Mouse (Mus musculus): Measurements from ENCODE around the gene Atp6v0b. TPM values are rescaled to one million over a fixed set of nuclear protein-coding genes. Genes with fewer than 3 reads are reported as not detected.

Atp6v0b gene
- polyA plus RNA-seq, 1 experiment = 768 TPM

DNA sequence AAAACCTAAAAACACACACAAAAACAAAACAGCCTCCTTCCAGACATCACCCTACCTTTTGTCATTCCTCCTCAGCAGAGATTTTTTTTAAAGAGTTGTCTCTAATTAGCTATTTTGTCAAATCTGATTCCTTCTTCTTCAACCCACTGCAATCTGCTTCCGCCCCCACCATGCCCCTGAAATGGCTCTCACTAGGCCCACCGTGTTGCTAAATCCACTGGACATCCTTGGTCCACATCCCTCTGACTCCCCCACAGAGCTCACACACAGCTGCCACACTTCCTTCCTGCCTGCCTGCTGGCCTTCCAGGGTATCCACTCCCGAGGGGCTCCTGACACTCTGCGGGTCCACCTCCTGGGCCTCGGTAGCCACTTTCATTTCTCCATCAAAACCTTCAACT, 8.4 kb downstream of the Atp6v0b start:
- Histone ChIP-seq H3K4me1 (ENCODE audit: control insufficient read depth, insufficient read depth, low read length) (0 out of 2 replicates have a peak, but pooled peaks cover 3% of the 10 kb centered on the region), H3K27ac (ENCODE audit: insufficient read depth, low read depth, low read length) (no peak overlapping the region), H3K27me3 (replicated peaks; ENCODE audit: control insufficient read depth, insufficient read depth, low read length) (no peaks in the 10 kb centered on the region), H3K4me3 (ENCODE audit: insufficient read depth, low read depth, low read length) (no peak overlapping the region), H3K36me3 (ENCODE audit: control insufficient read depth, insufficient read depth, low read length) (no peaks in the 10 kb centered on the region)
- DNase-seq = no peak
- TF ChIP-seq CTCF (conservative IDR thresholded peaks at IDR 0.05; ENCODE audit: insufficient read depth, insufficient read length, low read depth, low read length) (no peak), POLR2A (IDR thresholded peaks at IDR 0.05; ENCODE audit: low read depth, low read length) (no peak)
- 53% methylated on average over 5 of the region's 5 CpGs for WGBS

DNA sequence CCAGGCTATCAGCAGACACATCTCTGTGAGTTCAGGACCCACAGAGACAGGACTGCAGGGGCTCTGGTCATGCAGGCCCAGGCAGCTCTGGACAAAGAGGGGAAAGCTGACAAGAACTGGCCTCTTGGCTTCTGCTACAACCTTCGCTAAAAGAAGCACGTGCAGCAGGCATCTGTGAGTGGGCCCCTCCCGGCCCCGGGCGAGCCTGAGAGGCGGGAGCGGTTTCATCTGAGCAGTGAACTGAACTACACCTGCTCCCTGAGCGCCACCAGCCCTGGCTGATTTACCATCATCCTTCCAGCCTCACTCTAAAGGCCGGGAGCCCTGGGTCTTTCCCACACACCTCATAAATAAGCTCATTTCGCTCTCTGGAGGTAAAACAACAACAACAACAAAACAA, 8.8 kb downstream of the Atp6v0b start:
- 51% methylated on average over 10 of the region's 10 CpGs for WGBS
- Histone ChIP-seq H3K27me3 (replicated peaks; ENCODE audit: control insufficient read depth, insufficient read depth, low read length) (no peaks in the 10 kb centered on the region), H3K4me3 (ENCODE audit: insufficient read depth, low read depth, low read length) (no peak overlapping the region), H3K36me3 (ENCODE audit: control insufficient read depth, insufficient read depth, low read length) (no peaks in the 10 kb centered on the region), H3K4me1 (ENCODE audit: control insufficient read depth, insufficient read depth, low read length) (no peaks in the 10 kb centered on the region), H3K27ac (ENCODE audit: insufficient read depth, low read depth, low read length) (no peak overlapping the region)
- TF ChIP-seq POLR2A (IDR thresholded peaks at IDR 0.05; ENCODE audit: low read depth, low read length) (no peak), CTCF (conservative IDR thresholded peaks at IDR 0.05; ENCODE audit: insufficient read depth, insufficient read length, low read depth, low read length) (no peak)
- no peak for DNase-seq

DNA sequence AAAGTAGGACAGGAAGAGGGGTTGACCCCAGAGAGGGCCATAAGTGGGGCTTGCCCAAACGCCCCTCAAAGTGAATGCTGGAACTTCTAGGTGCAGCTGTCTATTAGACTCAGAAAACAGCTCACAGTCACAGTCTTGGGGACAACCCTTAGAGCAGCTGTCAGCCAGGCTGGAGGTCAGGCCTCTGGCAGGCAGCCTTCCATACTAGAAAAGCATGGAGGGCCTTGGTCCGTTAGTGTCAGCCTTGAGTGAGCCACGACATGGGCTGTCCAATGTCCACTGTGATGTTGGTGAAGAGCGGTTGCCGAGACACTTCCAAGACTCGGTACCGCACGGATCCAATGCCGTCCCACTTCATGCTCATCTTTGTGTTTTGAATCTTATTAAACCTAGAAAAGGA, 13.5 kb downstream of the Atp6v0b start:
- TF ChIP-seq CTCF (conservative IDR thresholded peaks at IDR 0.05; ENCODE audit: insufficient read depth, insufficient read length, low read depth, low read length) (no peak), POLR2A (IDR thresholded peaks at IDR 0.05; ENCODE audit: low read depth, low read length) (no peak)
- H3K36me3 ChIP-seq (ENCODE audit: control insufficient read depth, insufficient read depth, low read length) = no peaks in the 10 kb centered on the region
- no peaks in the 10 kb centered on the region for H3K4me1 ChIP-seq (ENCODE audit: control insufficient read depth, insufficient read depth, low read length)
- WGBS = 92% methylated on average over 9 of the region's 9 CpGs
- H3K27ac ChIP-seq (ENCODE audit: insufficient read depth, low read depth, low read length) = no peak overlapping the region
- H3K4me3 ChIP-seq (ENCODE audit: insufficient read depth, low read depth, low read length) = no peak overlapping the region
- DNase-seq = no peak
- H3K27me3 ChIP-seq (replicated peaks; ENCODE audit: control insufficient read depth, insufficient read depth, low read length) = no peaks in the 10 kb centered on the region

DNA sequence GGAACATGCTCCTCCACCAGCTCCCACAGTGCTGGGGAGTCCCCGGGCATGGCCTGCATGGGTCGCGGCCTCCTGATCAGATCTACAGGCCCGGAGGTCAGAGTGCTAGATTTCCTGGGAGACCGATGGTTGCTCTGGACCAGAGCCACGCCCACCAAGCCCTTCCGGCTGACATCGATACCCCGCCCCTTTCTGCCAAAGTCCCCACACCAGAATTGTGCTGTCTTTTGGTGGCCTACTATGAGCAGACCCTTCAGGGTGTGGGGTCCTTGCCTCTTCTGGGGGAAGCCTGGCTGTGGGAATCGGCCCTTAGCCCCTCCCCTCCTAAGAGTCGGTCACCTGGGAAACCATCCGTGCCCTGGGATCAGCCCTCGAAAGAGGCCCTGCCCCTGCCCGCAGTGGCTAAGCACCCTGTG, 14.7 kb downstream of the Atp6v0b start, which contains the start of gene Ccdc24:
TSS of gene Ccdc24 (minus strand) at position 87 of the 416 bp plus-strand sequence.
- 11% methylated on average over 14 of the region's 14 CpGs for WGBS
- DNase-seq = peak; percentile 40
- TF ChIP-seq CTCF (conservative IDR thresholded peaks at IDR 0.05; ENCODE audit: insufficient read depth, insufficient read length, low read depth, low read length) = no peak
- TF ChIP-seq POLR2A (IDR thresholded peaks at IDR 0.05; ENCODE audit: low read depth, low read length) = no peak
- Histone ChIP-seq H3K4me3 (ENCODE audit: insufficient read depth, low read depth, low read length) (peak within 1 kb of the TSS; percentile 42), H3K27me3 (replicated peaks; ENCODE audit: control insufficient read depth, insufficient read depth, low read length) (no peaks in the 10 kb centered on the region), H3K36me3 (ENCODE audit: control insufficient read depth, insufficient read depth, low read length) (no peaks in the 10 kb centered on the region), H3K4me1 (ENCODE audit: control insufficient read depth, insufficient read depth, low read length) (no peaks in the 10 kb centered on the region), H3K27ac (ENCODE audit: insufficient read depth, low read depth, low read length) (no peak within 1 kb of the TSS)

DNA sequence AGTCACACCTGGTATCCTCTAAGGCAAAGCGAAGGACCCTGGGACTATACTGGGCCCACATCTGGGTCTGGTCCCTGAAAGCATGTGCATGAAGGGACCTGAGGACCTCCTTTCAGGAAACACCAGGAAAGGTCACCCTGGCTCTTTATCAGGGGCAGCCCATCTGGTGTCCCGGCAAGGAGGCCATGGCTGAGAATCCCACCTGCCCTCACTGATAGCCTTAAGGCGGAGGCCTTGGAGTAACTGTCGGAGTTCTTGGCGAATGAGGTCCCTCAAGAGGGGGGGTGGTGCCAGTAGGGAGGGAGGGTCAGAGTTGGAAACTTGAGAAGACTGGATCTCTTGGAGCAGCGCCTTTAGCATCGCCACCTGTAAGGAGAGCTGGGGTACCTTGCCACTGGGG, 15.3 kb downstream of the Atp6v0b start:
- Histone ChIP-seq H3K27me3 (replicated peaks; ENCODE audit: control insufficient read depth, insufficient read depth, low read length) (no peaks in the 10 kb centered on the region), H3K4me3 (ENCODE audit: insufficient read depth, low read depth, low read length) (no peak overlapping the region), H3K4me1 (ENCODE audit: control insufficient read depth, insufficient read depth, low read length) (no peaks in the 10 kb centered on the region), H3K27ac (ENCODE audit: insufficient read depth, low read depth, low read length) (no peak overlapping the region), H3K36me3 (ENCODE audit: control insufficient read depth, insufficient read depth, low read length) (no peaks in the 10 kb centered on the region)
- 73% methylated on average over 7 of the region's 7 CpGs for WGBS
- no peak for DNase-seq
- TF ChIP-seq POLR2A (IDR thresholded peaks at IDR 0.05; ENCODE audit: low read depth, low read length) (no peak), CTCF (conservative IDR thresholded peaks at IDR 0.05; ENCODE audit: insufficient read depth, insufficient read length, low read depth, low read length) (no peak)

DNA sequence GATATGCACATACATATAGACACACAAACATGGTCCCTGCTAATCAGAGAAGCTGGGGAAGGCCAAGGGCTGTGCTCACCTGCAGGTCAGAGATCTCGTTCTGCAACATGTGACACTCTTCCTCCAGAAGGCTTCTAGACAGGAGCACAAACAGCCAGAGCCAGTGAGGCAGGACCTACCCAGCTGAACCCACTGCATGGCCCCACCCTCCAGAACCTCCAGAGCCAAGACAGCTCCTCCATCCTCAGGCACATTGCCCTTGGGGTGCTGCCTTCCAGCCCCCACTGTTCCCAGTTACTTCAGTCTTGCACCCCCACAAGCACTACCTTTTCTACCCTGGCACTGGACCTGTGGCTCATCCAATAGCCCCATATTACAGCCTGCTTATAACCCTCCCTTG, 16.7 kb downstream of the Atp6v0b start:
- WGBS = 63% methylated on average over 1 of the region's 1 CpGs
- TF ChIP-seq CTCF (conservative IDR thresholded peaks at IDR 0.05; ENCODE audit: insufficient read depth, insufficient read length, low read depth, low read length) (no peak), POLR2A (IDR thresholded peaks at IDR 0.05; ENCODE audit: low read depth, low read length) (no peak)
- no peak for DNase-seq

DNA sequence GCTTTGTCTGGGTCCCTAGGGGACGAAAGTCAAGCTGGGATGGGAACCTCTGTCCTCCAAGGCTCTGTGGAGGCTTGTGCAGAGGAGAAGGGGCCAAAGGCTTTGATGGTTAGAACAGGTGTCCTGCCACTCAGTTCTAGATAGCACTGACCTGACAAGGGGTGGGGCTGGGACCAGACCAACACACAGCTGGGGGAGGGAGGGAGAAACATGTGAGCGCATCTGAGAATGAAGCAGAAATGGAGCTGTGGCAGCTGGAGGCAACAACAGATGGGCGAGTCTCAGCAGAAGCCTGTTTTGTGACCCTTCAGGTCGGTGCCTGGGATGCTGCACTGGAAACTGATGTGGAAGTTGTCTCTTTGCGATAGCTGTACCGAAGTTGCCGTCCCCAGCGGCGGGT, 17.8 kb downstream of the Atp6v0b start:
- TF ChIP-seq CTCF (conservative IDR thresholded peaks at IDR 0.05; ENCODE audit: insufficient read depth, insufficient read length, low read depth, low read length) (no peak), POLR2A (IDR thresholded peaks at IDR 0.05; ENCODE audit: low read depth, low read length) (no peak)
- H3K4me3 ChIP-seq (ENCODE audit: insufficient read depth, low read depth, low read length) = no peak overlapping the region
- no peak overlapping the region for H3K27ac ChIP-seq (ENCODE audit: insufficient read depth, low read depth, low read length)
- peaks cover 4% of the 10 kb centered on the region; the same call in 1 of the 2 replicates for H3K4me1 ChIP-seq (ENCODE audit: control insufficient read depth, insufficient read depth, low read length)
- H3K27me3 ChIP-seq (replicated peaks; ENCODE audit: control insufficient read depth, insufficient read depth, low read length) = no peaks in the 10 kb centered on the region
- no peaks in the 10 kb centered on the region for H3K36me3 ChIP-seq (ENCODE audit: control insufficient read depth, insufficient read depth, low read length)
- no peak for DNase-seq
- WGBS = 77% methylated on average over 9 of the region's 9 CpGs

More for the DNA sequence above, 16.7 kb downstream of the Atp6v0b start:
- peaks cover 4% of the 10 kb centered on the region; the same call in 1 of the 2 replicates for H3K4me1 ChIP-seq (ENCODE audit: control insufficient read depth, insufficient read depth, low read length)
- no peaks in the 10 kb centered on the region for H3K36me3 ChIP-seq (ENCODE audit: control insufficient read depth, insufficient read depth, low read length)
- H3K4me3 ChIP-seq (ENCODE audit: insufficient read depth, low read depth, low read length) = no peak overlapping the region
- H3K27ac ChIP-seq (ENCODE audit: insufficient read depth, low read depth, low read length) = no peak overlapping the region
- no peaks in the 10 kb centered on the region for H3K27me3 ChIP-seq (replicated peaks; ENCODE audit: control insufficient read depth, insufficient read depth, low read length)

Data from kidney, adult 2 months (tissue).